Comparison of ENCODE assay signal across 18 mouse cellular contexts in the genomic region with DNA sequence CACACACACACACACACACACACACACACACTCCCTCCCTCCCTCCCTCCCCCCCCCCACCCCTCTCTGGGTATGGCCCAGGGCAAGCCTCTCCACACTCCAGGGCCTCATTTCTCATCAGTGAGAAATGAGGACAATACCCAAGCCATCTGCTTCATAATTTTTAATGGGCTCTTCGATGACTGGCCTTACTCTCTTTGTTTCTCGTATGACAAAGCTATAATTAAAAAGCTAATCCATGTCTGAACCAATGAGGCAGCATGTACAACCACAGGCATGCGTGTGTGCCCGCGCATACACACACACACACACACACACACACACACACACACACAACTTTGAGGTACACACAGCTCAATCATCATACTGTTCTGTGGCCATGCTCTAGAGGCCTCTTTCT. TPM values are rescaled to one million over a fixed set of nuclear protein-coding genes. Genes with fewer than 3 reads are reported as not detected.
DNase-seq lines count a peak whose midpoint lies in the region; ATAC-seq lines count a peak whose summit lies in the region.
"Had no signal": no experiment of that assay in that cellular context is flagged by ENCODE, and none has a peak within 500 bp of the region (broad histone marks: within the 10 kb centered on the region; RNA-seq: fewer than 3 reads in every experiment).

No protein-coding gene starts in this region.

- peaks cover 13% of the 10 kb centered on the region for H3K4me1 ChIP-seq in neural tube, embryonic 11.5 days (ENCODE audit: control insufficient read depth, insufficient read depth, low read length)
- peaks cover 35% of the 10 kb centered on the region for H3K4me1 ChIP-seq in neural tube, embryonic 15.5 days
- peaks cover 71% of the 10 kb centered on the region for H3K4me1 ChIP-seq in forebrain, embryonic 13.5 days
- peaks cover 45% of the 10 kb centered on the region for H3K4me1 ChIP-seq in hindbrain, embryonic 15.5 days (replicated peaks)

- H3K4me2 ChIP-seq in neural tube, embryonic 11.5 days (ENCODE audit: low read depth) = no peak overlapping the region
- no peak overlapping the region for H3K4me2 ChIP-seq in neural tube, embryonic 15.5 days
- H3K4me2 ChIP-seq in forebrain, embryonic 13.5 days = no peak overlapping the region
- no peak overlapping the region for H3K4me2 ChIP-seq in hindbrain, embryonic 15.5 days
- H3K4me2 ChIP-seq: intestine, embryonic 15.5 days; limb, embryonic 12.5 days had no signal

- peak; percentile 36; the same call in 1 of the 2 replicates for ATAC-seq in neural tube, embryonic 11.5 days (ENCODE audit: insufficient read depth, low FRiP score, low TSS enrichment)
- ATAC-seq in neural tube, embryonic 15.5 days (ENCODE audit: low FRiP score) = no peak
- ATAC-seq in forebrain, embryonic 13.5 days = peak; percentile 63
- ATAC-seq in hindbrain, embryonic 15.5 days (ENCODE audit: low FRiP score, low read depth) = peak; percentile 39
- ATAC-seq: intestine, embryonic 15.5 days had no signal

- H3K27ac ChIP-seq in neural tube, embryonic 11.5 days (ENCODE audit: low read depth, low read length) = peak overlapping the region; percentile 23; the same call in 1 of the 2 replicates
- H3K27ac ChIP-seq in neural tube, embryonic 15.5 days (replicated peaks) = no peak overlapping the region
- peak overlapping the region; percentile 77 for H3K27ac ChIP-seq in forebrain, embryonic 13.5 days
- H3K27ac ChIP-seq in hindbrain, embryonic 15.5 days (replicated peaks) = peak overlapping the region; percentile 36; the same call in 1 of the 2 replicates
- H3K27ac ChIP-seq: heart, adult 2 months; intestine, embryonic 15.5 days; kidney, postnatal 0 days; layer of hippocampus, adult 2 months; left cerebral cortex, adult 2 months; limb, embryonic 12.5 days had no signal

- no peaks in the 10 kb centered on the region for H3K27me3 ChIP-seq in neural tube, embryonic 11.5 days (ENCODE audit: control insufficient read depth, insufficient read depth, low read length)
- H3K27me3 ChIP-seq in neural tube, embryonic 15.5 days (replicated peaks) = no peaks in the 10 kb centered on the region
- no peaks in the 10 kb centered on the region for H3K27me3 ChIP-seq in forebrain, embryonic 13.5 days
- H3K27me3 ChIP-seq in hindbrain, embryonic 15.5 days = no peaks in the 10 kb centered on the region
- H3K27me3 ChIP-seq: intestine, embryonic 15.5 days had no signal

- WGBS in neural tube, embryonic 11.5 days = 77% methylated on average over 5 of the region's 5 CpGs
- WGBS in neural tube, embryonic 15.5 days = 29% methylated on average over 5 of the region's 5 CpGs
- WGBS in forebrain, embryonic 13.5 days = 57% methylated on average over 5 of the region's 5 CpGs
- 51% methylated on average over 5 of the region's 5 CpGs for WGBS in hindbrain, embryonic 15.5 days

- DNase-seq in neural tube, embryonic 11.5 days (ENCODE audit: low spot score) = no peak
- DNase-seq in retina, embryonic 14.5 days (ENCODE audit: low spot score) = peak; percentile 73
- DNase-seq in right cerebral cortex, postnatal 25 days = no peak
- no peak for DNase-seq in c-Kit-positive CD71-positive TER-119-positive erythroid progenitor cells, embryonic 14.5 days (ENCODE audit: low spot score)
- no peak for DNase-seq in cerebellum, postnatal 25 days
- DNase-seq: adrenal gland, adult 8-10 months; cerebellum, adult 9-11 months; heart, adult 2 months; heart, postnatal 10 days; lung, postnatal 14 days had no signal

- no peaks in the 10 kb centered on the region for H3K9me3 ChIP-seq in neural tube, embryonic 11.5 days (ENCODE audit: control insufficient read depth, low read length)
- H3K9me3 ChIP-seq in neural tube, embryonic 15.5 days (replicated peaks) = no peaks in the 10 kb centered on the region
- no peaks in the 10 kb centered on the region for H3K9me3 ChIP-seq in forebrain, embryonic 13.5 days (replicated peaks)
- H3K9me3 ChIP-seq in hindbrain, embryonic 15.5 days = no peaks in the 10 kb centered on the region
- H3K9me3 ChIP-seq: intestine, embryonic 15.5 days; limb, embryonic 12.5 days had no signal

- no peaks in the 10 kb centered on the region for H3K36me3 ChIP-seq in neural tube, embryonic 11.5 days (ENCODE audit: control insufficient read depth, insufficient read depth, low read length)
- no peaks in the 10 kb centered on the region for H3K36me3 ChIP-seq in neural tube, embryonic 15.5 days
- 0 out of 2 replicates have a peak, but pooled peaks cover 4% of the 10 kb centered on the region for H3K36me3 ChIP-seq in forebrain, embryonic 13.5 days (ENCODE audit: poor library complexity, severe bottlenecking)
- no peaks in the 10 kb centered on the region for H3K36me3 ChIP-seq in hindbrain, embryonic 15.5 days
- H3K36me3 ChIP-seq: intestine, embryonic 15.5 days; limb, embryonic 12.5 days had no signal

- H3K4me3 ChIP-seq in neural tube, embryonic 11.5 days (ENCODE audit: low read depth, low read length) = no peak overlapping the region
- no peak overlapping the region for H3K4me3 ChIP-seq in neural tube, embryonic 15.5 days (replicated peaks)
- no peak overlapping the region for H3K4me3 ChIP-seq in forebrain, embryonic 13.5 days
- H3K4me3 ChIP-seq in hindbrain, embryonic 15.5 days = no peak overlapping the region
- H3K4me3 ChIP-seq: heart, adult 2 months; intestine, embryonic 15.5 days; layer of hippocampus, adult 2 months; left cerebral cortex, adult 2 months; limb, embryonic 12.5 days had no signal

- H3K9ac ChIP-seq in neural tube, embryonic 11.5 days (ENCODE audit: low read length) = no peak overlapping the region
- no peak overlapping the region for H3K9ac ChIP-seq in neural tube, embryonic 15.5 days (replicated peaks)
- no peak overlapping the region for H3K9ac ChIP-seq in forebrain, embryonic 13.5 days
- no peak overlapping the region for H3K9ac ChIP-seq in hindbrain, embryonic 15.5 days
- H3K9ac ChIP-seq: intestine, embryonic 15.5 days; limb, embryonic 12.5 days had no signal

RNA-seq across cellular contexts. Expression of a gene that starts 23.9 kb away (rescaled TPM):
- polyA plus RNA-seq in neural tube, embryonic 11.5 days (2014; fragmentation: Nextera tagmentation; extraction: Ambion mirVana) = 11.8 and 12.9 TPM in 2 replicates
- 9.6 and 10.1 TPM in 2 replicates for polyA plus RNA-seq in neural tube, embryonic 15.5 days (2015; fragmentation: Nextera tagmentation; extraction: Ambion mirVana)
- 20.7 and 21.4 TPM in 2 replicates for polyA plus RNA-seq in forebrain, embryonic 13.5 days (2015; fragmentation: Nextera tagmentation; extraction: Ambion mirVana)
- 10.6 and 11.8 TPM in 2 replicates for polyA plus RNA-seq in hindbrain, embryonic 15.5 days (2015; fragmentation: Nextera tagmentation; extraction: Ambion mirVana)
